Mouse (Mus musculus): ENCODE measurements around the gene Iffo2. TPM values are rescaled to one million over a fixed set of nuclear protein-coding genes. Genes with fewer than 3 reads are reported as not detected.

The Iffo2 gene
- 1.9 and 3.4 TPM in 2 replicates for polyA plus RNA-seq (2012)

GRCm38 (mm10) chr4:139530248-139530647 lies at the start of gene Iffo2:
TSS of gene Iffo2 (plus strand) at chr4:139530548.

DNA sequence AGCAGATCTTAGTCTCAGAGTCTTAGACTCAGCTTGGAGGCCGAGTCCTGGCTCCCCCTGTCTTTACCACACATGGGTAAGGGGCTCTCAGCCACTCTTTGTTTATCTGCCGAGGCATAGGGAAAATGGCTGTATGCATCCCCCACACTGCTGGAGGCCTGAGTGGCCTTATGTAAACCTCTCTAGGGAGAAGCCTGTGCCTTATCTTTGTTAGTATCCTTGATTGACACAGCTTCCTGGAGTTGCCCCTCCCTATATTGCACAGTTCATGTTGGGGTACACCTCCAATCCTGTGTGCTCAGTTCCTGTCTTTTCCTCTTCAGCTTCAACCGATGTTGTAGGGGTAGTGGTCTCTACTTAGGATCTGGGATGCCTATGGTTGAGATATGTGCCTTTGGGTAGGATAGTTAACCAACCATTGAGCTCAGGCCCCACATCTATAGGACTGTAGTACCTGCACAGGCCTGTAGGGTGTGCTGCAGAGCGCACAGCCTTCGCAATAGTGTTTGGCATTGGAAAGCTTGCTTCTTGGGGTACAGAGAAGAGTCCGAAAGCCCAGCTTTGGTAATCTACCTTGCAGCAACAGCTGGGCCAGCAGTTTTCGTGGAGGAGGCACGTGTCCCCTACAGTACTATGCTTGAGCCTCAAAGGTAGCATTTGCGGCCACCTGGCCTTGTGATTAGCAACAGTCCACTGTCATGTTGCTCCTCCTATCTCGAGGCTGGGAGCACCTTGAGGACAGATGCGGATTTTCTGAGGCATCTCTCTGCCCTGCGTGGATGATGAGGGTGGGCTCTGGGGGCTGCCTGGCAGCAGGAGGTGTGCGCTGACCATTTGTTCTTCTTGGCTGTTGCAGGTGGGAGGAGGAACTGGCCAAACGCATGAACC lies 72.3 kb downstream of the Iffo2 start, which contains the start of gene Gm21969:
TSS of gene Gm21969 (plus strand) at position 830 of the 888 bp plus-strand sequence.

GRCm38 (mm10) chr4:139622373-139623282 lies 92.3 kb downstream of the Iffo2 start, which contains the start of gene Aldh4a1:
TSS of gene Aldh4a1 (plus strand) at chr4:139622866.

DNA sequence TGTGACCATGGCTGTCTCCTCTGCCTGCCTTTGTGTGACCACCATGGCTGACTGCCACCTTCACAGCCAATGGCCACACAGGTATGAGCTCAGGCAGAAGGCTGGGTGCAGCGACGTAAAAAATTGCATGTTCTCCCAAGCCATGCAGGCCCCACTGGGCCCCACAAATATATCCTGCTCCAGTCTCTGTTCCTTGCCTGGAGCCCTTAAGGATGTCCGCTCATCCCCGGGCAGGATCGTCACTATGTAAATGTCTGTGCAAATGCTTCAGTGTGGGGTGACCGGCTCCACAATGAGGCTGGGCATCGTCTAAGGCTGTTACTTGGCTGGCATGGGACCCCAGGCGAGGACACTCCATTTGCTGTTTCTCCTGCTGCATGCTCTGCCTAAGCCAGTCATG lies 122.9 kb downstream of the Iffo2 start, which contains the start of gene Tas1r2:
TSS of gene Tas1r2 (plus strand) at position 301 of the 400 bp plus-strand sequence.

Other genes starting within 250 kb of the Iffo2 start
- gene Pqlc2, start 219.8 kb upstream of the Iffo2 start, polyA plus RNA-seq (2012) = 3.1 and 4.3 TPM in 2 replicates
- 52.2 and 56.8 TPM in 2 replicates for gene Akr7a5, start 219.8 kb upstream of the Iffo2 start, polyA plus RNA-seq (2012)
- gene Mrto4, start 178.0 kb upstream of the Iffo2 start, polyA plus RNA-seq (2012) = 70.4 and 88.0 TPM in 2 replicates
- 4.5 and 6.7 TPM in 2 replicates for gene Emc1, start 178.0 kb upstream of the Iffo2 start, polyA plus RNA-seq (2012)
- gene Ubr4, start 177.9 kb upstream of the Iffo2 start, polyA plus RNA-seq (2012) = 58.8 and 87.5 TPM in 2 replicates
- not detected in 2 replicates for gene Gm21969, start 72.6 kb downstream of the Iffo2 start, polyA plus RNA-seq (2012)
- gene Aldh4a1, start 92.3 kb downstream of the Iffo2 start, polyA plus RNA-seq (2012) = 26.5 and 38.9 TPM in 2 replicates
- gene Tas1r2, start 123.0 kb downstream of the Iffo2 start, polyA plus RNA-seq (2012) = 0.04 TPM in 2 replicates